Mouse (Mus musculus) c-Kit-positive CD71-negative TER-119-negative erythroid progenitor cells, embryonic 14.5 days (primary cell): ENCODE results near the gene Tceanc.
"Not testable (repeated sequence)": the region's sequence is repeated elsewhere in the genome, so short reads cannot be mapped to it uniquely, and the experiment has no call there.

ENCODE experiments used
- DNase-seq: peaks from one replicate; pipeline ENCODE4 v3.0.0-alpha.2; 2013; ENCODE audit warnings: low read depth

Gene Tceanc

DNA sequence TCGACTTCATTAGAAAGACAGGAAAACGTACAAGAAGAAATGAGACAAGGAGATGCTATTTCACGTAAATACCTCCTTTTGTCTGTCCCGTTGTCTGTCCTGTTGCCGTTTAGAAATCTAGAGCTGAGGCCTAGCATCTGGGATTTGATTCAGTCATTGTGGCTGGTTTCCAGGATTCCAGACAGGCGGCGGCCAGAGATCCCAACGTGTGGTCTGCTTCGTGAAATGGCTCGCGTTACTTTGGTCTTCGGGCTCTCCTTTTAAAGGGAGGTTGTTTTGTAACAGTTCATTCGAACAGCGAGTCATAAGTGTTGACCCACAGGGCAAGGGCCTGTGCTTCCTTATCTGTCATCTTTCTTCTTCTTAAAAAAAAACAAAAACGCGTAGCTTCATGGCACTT is at the start of gene Tceanc:
Gene Tceanc, minus strand, starts transcription at position 223 of the 400 bp plus-strand sequence.
- DNase-seq = no peak

- DNase-seq = no peak
These were observed 47.6 kb upstream of the Tceanc start for GRCm38 (mm10) chrX:166565983-166566382.

DNA sequence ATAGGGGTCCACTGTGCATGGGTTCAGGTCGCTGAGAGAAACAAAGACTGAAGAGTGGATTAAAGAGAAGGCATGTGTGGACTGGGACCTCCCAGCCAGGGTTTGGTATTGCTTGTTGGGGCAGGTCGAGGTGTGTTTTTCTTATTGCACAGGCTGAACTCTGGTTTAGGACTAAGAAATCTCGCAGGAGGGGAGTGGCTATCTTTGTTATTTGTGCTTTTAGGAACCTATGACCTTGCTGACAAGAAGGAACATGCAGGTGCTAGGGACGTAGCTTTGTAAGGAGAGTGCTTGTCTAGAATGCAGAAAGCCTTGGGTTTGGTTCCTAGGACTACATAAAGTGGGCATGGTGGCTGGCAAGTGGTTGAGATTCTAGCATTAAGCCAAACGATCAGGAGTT is 47.0 kb upstream of the Tceanc start:
- DNase-seq = no peak

GRCm38 (mm10) chrX:166564900-166565299 is 46.5 kb upstream of the Tceanc start:
- DNase-seq = no peak

GRCm38 (mm10) chrX:166559333-166559732 is 41.0 kb upstream of the Tceanc start:
- no peak for DNase-seq

GRCm38 (mm10) chrX:166552355-166552754 is 34.0 kb upstream of the Tceanc start:
- no peak for DNase-seq

DNA sequence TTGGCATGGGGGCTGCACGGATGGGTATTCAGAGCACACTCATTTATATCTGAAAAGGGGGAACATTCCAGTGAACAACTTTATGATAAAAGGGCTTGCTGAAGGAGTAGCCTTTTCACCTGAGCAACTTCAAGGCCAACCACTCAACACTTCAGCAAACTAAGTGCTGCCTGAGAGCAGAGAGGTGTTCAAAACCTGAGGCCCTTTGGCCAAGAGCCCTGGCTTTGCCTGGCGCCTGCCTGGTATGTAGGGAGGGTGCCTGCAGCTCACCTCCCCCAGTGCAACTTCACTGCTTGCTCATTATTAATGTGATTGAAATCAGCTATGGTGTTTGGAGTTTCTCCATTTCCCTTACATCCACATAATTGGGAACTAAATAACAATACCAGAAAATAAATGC is 28.1 kb upstream of the Tceanc start:
- DNase-seq = no peak

DNA sequence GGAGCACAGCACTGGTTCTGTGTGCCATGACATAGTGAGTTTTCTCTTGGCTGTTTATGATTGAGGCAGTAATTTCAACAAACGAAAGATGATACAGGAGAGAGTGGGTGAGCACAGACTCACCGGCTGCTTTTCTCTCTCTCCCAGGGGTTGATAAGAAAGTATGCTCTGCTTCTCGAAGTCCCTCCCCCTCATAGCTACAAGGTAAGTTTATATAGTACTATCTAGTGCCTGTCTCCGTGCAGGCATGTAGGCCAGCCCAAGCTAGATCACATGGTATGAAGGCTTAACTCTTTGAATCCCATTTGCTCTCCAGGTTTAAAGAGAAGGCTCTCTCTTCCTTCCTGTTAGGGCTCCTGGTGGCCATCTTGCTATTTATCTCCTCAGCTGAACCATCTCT is 16.8 kb upstream of the Tceanc start:
- DNase-seq = no peak

DNA sequence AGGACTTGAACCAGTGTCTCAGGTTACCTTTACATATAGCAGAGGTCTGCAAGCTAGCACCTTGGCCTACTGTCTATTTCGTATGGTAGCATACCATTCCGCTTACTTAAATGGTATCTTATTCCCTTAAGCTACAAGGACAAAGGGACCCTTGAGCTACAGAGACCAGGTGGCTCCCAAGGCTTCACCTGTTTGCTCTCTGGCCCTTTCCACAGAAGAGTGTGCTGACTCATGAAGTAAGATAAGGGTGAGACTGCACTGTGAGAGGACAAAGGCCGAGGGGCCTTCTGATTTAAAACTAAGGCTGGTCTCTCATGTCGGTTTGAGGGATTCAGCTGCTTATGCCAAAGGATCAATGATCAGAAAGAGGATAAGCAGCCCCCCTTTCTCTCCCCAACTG is 15.1 kb upstream of the Tceanc start:
- DNase-seq = no peak

GRCm38 (mm10) chrX:166531671-166532070 is 13.3 kb upstream of the Tceanc start:
- DNase-seq = no peak

DNA sequence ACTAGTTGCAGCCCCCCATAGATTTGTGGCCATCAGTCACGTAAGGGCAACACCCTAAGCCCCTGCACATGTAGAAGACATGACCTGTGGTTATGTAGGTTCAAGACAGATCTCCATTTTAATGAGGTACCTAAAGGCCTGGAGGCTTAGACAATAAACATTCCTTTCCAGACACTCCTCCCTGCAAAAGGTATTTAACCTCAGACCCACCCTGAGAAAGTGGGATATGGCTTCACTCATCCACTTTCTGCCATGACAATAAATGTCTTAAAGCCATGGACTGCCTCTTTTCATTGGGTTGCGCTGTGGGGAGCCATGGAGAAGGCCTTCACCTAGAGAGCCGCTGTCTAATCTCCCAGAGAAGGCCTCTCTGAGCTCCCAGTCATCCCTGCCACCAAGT is 9.8 kb upstream of the Tceanc start:
- no peak for DNase-seq

- DNase-seq = no peak
These were observed 7.4 kb upstream of the Tceanc start for GRCm38 (mm10) chrX:166525637-166526315.

DNA sequence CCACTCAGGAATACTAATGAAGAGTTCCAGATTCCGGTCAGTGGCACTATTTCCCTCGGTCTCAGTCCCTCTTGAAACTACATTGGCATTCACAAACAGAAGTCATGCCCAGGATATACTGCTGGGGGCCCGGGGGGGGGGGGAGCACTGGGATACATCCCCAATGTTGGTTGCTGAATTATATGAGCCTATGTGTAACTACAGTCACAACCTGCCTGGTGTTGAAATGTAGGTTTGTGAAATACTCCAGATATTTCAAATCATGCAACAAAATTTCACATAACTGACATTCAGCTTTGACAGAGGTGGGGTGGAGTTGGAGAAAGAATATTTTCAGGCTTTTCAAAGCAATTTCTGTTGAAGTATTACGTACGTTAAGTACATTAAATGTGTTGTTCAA is 2.4 kb upstream of the Tceanc start:
- DNase-seq = no peak

DNA sequence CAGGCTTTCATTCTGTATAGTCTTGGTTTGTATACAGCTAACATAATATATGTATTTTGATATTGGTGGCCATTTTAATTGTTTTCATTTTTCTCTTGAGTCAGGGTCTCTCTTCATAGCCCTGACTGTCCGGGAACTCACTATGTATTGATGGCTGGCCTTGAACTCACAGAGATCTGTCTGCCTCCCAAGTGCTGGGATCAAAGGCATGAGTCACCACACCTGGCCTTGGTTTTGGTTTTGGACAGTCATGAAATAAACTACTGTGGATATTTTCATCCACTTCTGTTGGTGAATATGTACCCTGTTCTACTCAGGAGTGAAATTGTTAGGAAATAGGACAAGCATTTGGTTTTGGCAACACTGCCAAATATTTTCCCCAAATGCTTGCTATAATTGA is 1.7 kb downstream of the Tceanc start:
- no peak for DNase-seq

GRCm38 (mm10) chrX:166515923-166516322 is 2.4 kb downstream of the Tceanc start:
- DNase-seq = no peak

GRCm38 (mm10) chrX:166514035-166514434 is 4.3 kb downstream of the Tceanc start:
- not testable (repeated sequence) for DNase-seq

GRCm38 (mm10) chrX:166512071-166512470 is 6.3 kb downstream of the Tceanc start:
- no peak for DNase-seq

DNA sequence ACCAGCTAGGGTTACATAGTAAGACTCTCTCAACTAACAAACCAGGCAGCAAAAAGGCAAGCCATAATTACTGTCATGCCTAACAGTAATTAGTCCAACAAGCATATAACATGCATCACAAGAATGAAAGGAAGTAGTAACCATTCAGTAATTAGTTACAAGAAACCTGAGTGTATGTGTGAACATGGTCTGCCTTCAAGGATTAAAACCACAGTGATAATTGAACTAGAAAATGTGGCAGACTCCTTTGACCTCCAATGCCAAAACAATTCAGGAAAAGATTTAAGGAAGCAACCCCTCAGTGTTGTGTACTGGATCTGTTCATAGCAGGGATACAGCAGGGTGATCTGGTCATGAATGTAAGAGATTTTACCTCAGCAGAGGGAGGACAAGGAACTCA is 7.3 kb downstream of the Tceanc start:
- DNase-seq = no peak

DNA sequence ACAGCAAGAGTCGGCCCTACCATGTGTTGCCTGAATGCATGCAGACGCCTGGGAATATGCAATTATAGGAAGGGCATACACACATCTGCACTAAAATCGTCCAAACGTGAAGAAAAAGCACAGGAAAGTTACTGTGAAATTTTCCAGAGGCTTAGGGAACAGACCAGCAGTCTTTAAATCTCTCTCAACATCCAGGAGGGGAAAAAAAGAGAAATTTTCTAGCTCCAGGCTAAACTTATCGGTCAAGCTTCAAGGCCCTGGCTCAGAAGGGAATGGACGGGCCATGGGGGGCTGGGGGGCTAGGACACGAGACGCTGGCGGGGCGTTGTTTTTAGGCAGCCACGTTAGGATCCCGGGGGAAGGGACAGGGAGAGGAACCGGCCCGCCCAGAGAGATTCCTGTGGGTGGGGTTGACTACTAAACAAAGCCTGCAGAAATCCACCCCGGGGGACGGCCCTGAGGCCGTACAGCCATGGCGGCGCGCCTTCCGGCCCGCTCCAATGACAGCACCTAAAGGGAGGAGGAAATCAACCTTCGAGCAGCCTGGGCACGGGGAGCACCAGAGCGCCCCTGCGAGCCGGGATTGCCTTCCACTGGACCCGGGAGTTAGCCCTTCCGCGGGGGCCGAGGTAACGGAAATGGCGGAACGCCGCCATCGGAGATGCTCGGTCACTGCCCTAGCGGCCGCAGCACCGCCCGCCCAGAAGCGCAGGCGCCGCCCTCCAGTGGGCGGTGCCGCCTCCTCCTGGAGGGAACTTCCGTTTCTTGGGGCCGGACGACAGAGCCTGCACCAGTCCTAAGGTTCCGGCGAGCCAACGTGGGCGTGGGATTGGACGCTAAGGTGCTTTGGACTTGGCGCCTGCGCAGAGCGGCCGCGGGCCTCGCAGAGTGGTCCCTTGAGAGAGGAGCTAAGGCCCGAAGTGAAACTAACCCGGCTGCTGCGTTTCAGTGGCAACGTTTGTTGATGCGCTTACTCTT is 8.3 kb downstream of the Tceanc start:
- DNase-seq = peak; percentile 83

DNA sequence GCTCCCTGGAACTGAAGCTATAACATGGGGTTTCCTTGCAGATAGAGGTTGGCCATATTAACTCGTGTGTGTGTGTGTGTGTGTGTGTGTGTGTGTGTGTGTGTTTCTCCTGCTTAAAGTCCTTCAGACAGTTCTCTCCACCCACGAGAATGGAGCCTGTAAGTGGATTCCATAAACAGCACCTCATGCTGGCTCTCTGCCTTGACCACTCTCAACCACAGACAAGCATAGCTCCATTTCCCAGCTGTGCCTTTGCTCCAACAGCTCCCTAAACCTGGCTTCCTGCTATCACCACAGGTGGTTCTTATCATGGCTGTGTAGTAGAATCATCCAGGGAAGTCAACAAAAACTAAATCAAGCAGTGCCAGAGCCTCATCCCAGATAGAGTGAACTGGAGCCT is 13.9 kb downstream of the Tceanc start:
- DNase-seq = no peak

DNA sequence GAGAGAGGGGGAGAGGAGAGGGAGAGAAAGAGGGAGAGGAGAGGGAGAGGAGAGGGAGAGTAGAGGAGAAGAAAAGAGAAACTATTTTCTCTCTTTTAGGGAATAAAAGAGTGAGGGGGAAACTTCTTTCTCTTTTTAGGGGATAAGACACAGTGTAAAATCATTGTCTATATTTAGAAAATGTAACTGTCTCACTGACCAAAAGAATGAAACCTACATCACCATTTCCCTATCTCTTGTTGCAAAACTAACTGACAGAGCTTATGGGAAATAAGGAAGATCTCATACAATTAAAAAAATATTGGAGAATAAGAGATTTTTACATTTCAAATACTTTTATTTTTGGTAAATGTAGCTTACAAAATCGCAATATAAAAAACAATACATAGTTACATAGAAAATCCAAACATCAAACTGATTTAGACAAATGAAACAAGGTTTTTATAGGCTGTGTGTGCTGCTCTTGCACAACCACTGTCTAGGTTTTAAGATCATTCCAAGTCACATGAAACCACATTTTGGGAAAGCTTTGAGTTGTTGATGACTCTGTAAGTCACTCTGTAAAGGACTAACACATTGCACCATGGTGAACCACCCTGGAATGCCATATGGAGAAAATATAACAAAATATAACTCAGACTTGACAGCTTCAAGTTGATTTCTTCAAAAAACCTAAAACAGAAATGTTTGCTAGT is 18.7 kb downstream of the Tceanc start:
- DNase-seq = no peak

GRCm38 (mm10) chrX:166497771-166498170 is 20.6 kb downstream of the Tceanc start:
- no peak for DNase-seq

- DNase-seq = no peak
These were observed 23.3 kb downstream of the Tceanc start for GRCm38 (mm10) chrX:166495052-166495451.
